ENCODE assay signal across 7 mouse cellular contexts in the genomic region with DNA sequence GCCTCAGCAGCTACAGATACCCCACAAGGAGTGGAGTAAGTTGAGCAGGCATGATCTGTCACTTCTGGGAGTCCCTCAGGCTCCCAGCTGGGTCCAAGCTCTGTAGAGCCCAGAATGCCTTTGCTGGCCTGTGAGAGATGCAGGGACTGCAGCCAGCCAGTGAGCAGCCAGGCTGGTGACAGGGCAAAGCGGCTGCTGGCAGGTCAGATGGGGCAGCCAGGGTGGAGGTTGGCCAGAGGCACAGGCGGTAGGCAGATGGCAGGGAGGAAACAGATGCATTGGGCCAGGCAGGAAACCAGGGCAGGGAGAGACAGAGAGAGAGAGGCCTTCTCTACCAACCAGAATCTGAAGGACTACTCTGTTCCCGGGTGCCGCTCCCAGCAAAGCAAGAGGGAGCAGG. TPM values are rescaled to one million over a fixed set of nuclear protein-coding genes. Genes with fewer than 3 reads are reported as not detected.
DNase-seq lines count a peak whose midpoint lies in the region; ATAC-seq and TF ChIP-seq lines count a peak whose summit lies in the region.

No protein-coding gene starts in this region.

- no peaks in the 10 kb centered on the region for H3K36me3 ChIP-seq in lung, postnatal 0 days (ENCODE audit: insufficient read depth, low read length)
- no peaks in the 10 kb centered on the region for H3K36me3 ChIP-seq in hindbrain, embryonic 14.5 days (replicated peaks; ENCODE audit: control insufficient read depth, insufficient read depth)

- no peak overlapping the region for H3K9ac ChIP-seq in lung, postnatal 0 days (replicated peaks; ENCODE audit: low read depth)
- no peak overlapping the region for H3K9ac ChIP-seq in hindbrain, embryonic 14.5 days

- no peak overlapping the region for H3K4me3 ChIP-seq in lung, postnatal 0 days (ENCODE audit: low read depth, low read length)
- no peak overlapping the region for H3K4me3 ChIP-seq in lung, adult 2 months (replicated peaks; ENCODE audit: extremely low read depth, low read depth, low read length)
- no peak overlapping the region for H3K4me3 ChIP-seq in gastrocnemius, adult 2 months
- no peak overlapping the region for H3K4me3 ChIP-seq in hindbrain, embryonic 14.5 days (replicated peaks; ENCODE audit: low read length)

- 53% methylated on average over 4 of the region's 4 CpGs for WGBS in lung, postnatal 0 days
- whole genome bisulfite sequencing in lung, adult 2 months = 41% methylated on average over 4 of the region's 4 CpGs
- 59% methylated on average over 4 of the region's 4 CpGs for WGBS in hindbrain, embryonic 14.5 days

- TF ChIP-seq EP300 in lung, postnatal 0 days (IDR thresholded peaks at IDR 0.05) = no peak

- no peak for DNase-seq in lung, postnatal 0 days (ENCODE audit: low spot score)
- DNase-seq in lung, adult 2 months = no peak
- peak; percentile 91 for DNase-seq in cerebellum, adult 11-12 months
- DNase-seq in gastrocnemius, adult 2 months = peak; percentile 86
- DNase-seq in hindbrain, embryonic 14.5 days (ENCODE audit: low spot score) = no peak
- peak; percentile 50 for DNase-seq in thymus, postnatal 10 days (ENCODE audit: low spot score in 2 of 2)
- DNase-seq in embryo, embryonic 11 days = no peak

- no peak overlapping the region for H3K4me2 ChIP-seq in lung, postnatal 0 days (replicated peaks; ENCODE audit: low read depth, low read length)
- H3K4me2 ChIP-seq in hindbrain, embryonic 14.5 days (replicated peaks) = no peak overlapping the region

- H3K9me3 ChIP-seq in lung, postnatal 0 days (ENCODE audit: low read length) = no peaks in the 10 kb centered on the region
- no peaks in the 10 kb centered on the region for H3K9me3 ChIP-seq in hindbrain, embryonic 14.5 days (ENCODE audit: control insufficient read depth, low read length)

- intact Hi-C loops in gastrocnemius, adult 2 months (cut with DNase I) = no loop called here

- H3K27me3 ChIP-seq in lung, postnatal 0 days (replicated peaks; ENCODE audit: insufficient read depth, low read length) = no peaks in the 10 kb centered on the region
- H3K27me3 ChIP-seq in hindbrain, embryonic 14.5 days (ENCODE audit: control insufficient read depth, insufficient read depth, low read length) = no peaks in the 10 kb centered on the region

- no peak for TF ChIP-seq CTCF in lung, postnatal 0 days (IDR thresholded peaks at IDR 0.05)
- TF ChIP-seq CTCF in lung, adult 2 months (IDR thresholded peaks at IDR 0.05; ENCODE audit: insufficient read depth, low read length) = no peak
- TF ChIP-seq CTCF in gastrocnemius, adult 2 months (IDR thresholded peaks at IDR 0.05) = no peak

- no peak overlapping the region for H3K27ac ChIP-seq in lung, postnatal 0 days (ENCODE audit: low read length)
- peak overlapping the region; percentile 61 for H3K27ac ChIP-seq in gastrocnemius, adult 2 months
- H3K27ac ChIP-seq in hindbrain, embryonic 14.5 days = no peak overlapping the region

- ATAC-seq in lung, postnatal 0 days = peak; percentile 32; the same call in 1 of the 2 replicates
- peak; percentile 14; the same call in 1 of the 2 replicates for ATAC-seq in hindbrain, embryonic 14.5 days (ENCODE audit: low FRiP score)

- peaks cover 7% of the 10 kb centered on the region; the same call in 1 of the 2 replicates for H3K4me1 ChIP-seq in lung, postnatal 0 days (ENCODE audit: insufficient read depth, low read depth, low read length)
- H3K4me1 ChIP-seq in lung, adult 2 months (ENCODE audit: control insufficient read depth, insufficient read depth, low read length) = 0 out of 2 replicates have a peak, but pooled peaks cover 2% of the 10 kb centered on the region
- no peaks in the 10 kb centered on the region for H3K4me1 ChIP-seq in hindbrain, embryonic 14.5 days (replicated peaks; ENCODE audit: control insufficient read depth, insufficient read depth, low read length)

- TF ChIP-seq POLR2A in lung, adult 2 months (IDR thresholded peaks at IDR 0.05; ENCODE audit: borderline replicate concordance, extremely low read depth, low read depth, low read length) = no peak

RNA-seq across cellular contexts. Expression of gene Cmtm7, which starts 6.4 kb away (rescaled TPM):
- polyA plus RNA-seq in lung, postnatal 0 days (2015; fragmentation: Nextera tagmentation; extraction: Ambion mirVana) = 65.0 and 74.8 TPM in 2 replicates
- 86.0 and 88.9 TPM in 2 replicates for polyA plus RNA-seq in lung, adult 2 months (2012; rRNA removed)
- total RNA-seq in gastrocnemius, adult 2 months (2021) = 1 to 10 TPM; 3.9 to 5.5 TPM
- 11.9 and 13.7 TPM in 2 replicates for polyA plus RNA-seq in hindbrain, embryonic 14.5 days (2014; fragmentation: Nextera tagmentation; extraction: Ambion mirVana)

RNA-seq across cellular contexts. Expression of gene Cmtm6, which starts 44.4 kb away (rescaled TPM):
- polyA plus RNA-seq in lung, postnatal 0 days (2015; fragmentation: Nextera tagmentation; extraction: Ambion mirVana) = 85.5 and 88.8 TPM in 2 replicates
- 50.9 and 79.8 TPM in 2 replicates for polyA plus RNA-seq in lung, adult 2 months (2012; rRNA removed)
- total RNA-seq in gastrocnemius, adult 2 months (2021) = 1 to 10 TPM; 7.3 to 7.9 TPM
- 21.2 and 21.8 TPM in 2 replicates for polyA plus RNA-seq in hindbrain, embryonic 14.5 days (2014; fragmentation: Nextera tagmentation; extraction: Ambion mirVana)

Comparison
In these comparisons a context has a peak if more than half of its experiments do, and no peak if none do; other contexts are left out.
1. DNase-seq: peak in cerebellum, adult 11-12 months (single experiment), gastrocnemius, adult 2 months (single experiment) and thymus, postnatal 10 days (2 of 2); none in lung, postnatal 0 days (single experiment), lung, adult 2 months (single experiment), hindbrain, embryonic 14.5 days (single experiment) and embryo, embryonic 11 days (single experiment).